Mouse (Mus musculus) forebrain, postnatal 0 days (tissue): ENCODE results near the gene Lmnb2. TPM values are rescaled to one million over a fixed set of nuclear protein-coding genes. Genes with fewer than 3 reads are reported as not detected.

Source experiments
- ATAC-seq: fragments of 200-750 bp; cut with Nextera tagmentation; 2 replicates; pipeline ENCODE4 v1.8.0; 2017; ENCODE audit warnings: mild to moderate bottlenecking, moderate library complexity
- DNase-seq: peaks from one replicate; pipeline ENCODE4 v3.0.0-alpha.2; 2015
- H3K27ac ChIP-seq: fragments of 300-500 bp; sonication (generic); 2 replicates; pipeline ENCODE4 v1.5.1; 2014; ENCODE audit warnings: low read depth, mild to moderate bottlenecking, antibody characterized with exemption, low read length, moderate library complexity, mixed read lengths
- H3K27me3 ChIP-seq: fragments of 300-500 bp; sonication (generic); 2 replicates; pipeline ENCODE4 v1.6.1; 2014; ENCODE audit warnings: mild to moderate bottlenecking, low read length, mixed read lengths; ENCODE audit not compliant: insufficient read depth
- H3K36me3 ChIP-seq: fragments of 300-500 bp; sonication (generic); 2 replicates; pipeline ENCODE4 v1.6.1; 2014; ENCODE audit warnings: mild to moderate bottlenecking, moderate library complexity; ENCODE audit not compliant: insufficient read depth
- H3K4me1 ChIP-seq: fragments of 300-500 bp; sonication (generic); 2 replicates; pipeline ENCODE4 v1.6.1; 2014; ENCODE audit warnings: antibody characterized with exemption; ENCODE audit not compliant: insufficient read depth
- H3K4me2 ChIP-seq: fragments of 300-500 bp; sonication (generic); 2 replicates; pipeline ENCODE4 v1.6.1; 2014; ENCODE audit warnings: low read depth, mild to moderate bottlenecking, moderate library complexity
- H3K4me3 ChIP-seq: fragments of 300-500 bp; sonication (generic); 2 replicates; pipeline ENCODE4 v1.5.1; 2014; ENCODE audit warnings: low read depth, low read length, mixed read lengths
- H3K9ac ChIP-seq: fragments of 300-500 bp; sonication (generic); 2 replicates; pipeline ENCODE4 v1.6.1; 2014; ENCODE audit warnings: mild to moderate bottlenecking
- H3K9me3 ChIP-seq: fragments of 300-500 bp; sonication (generic); 2 replicates; pipeline ENCODE4 v1.6.1; 2016; ENCODE audit warnings: low read length
- CTCF ChIP-seq: sonication (generic); IDR thresholded peaks from 2 replicates; pipeline ENCODE4 v1.5.1; 2016; ENCODE audit warnings: antibody characterized with exemption, control low read depth, low read depth
- WGBS: fragments of 180-500 bp; shearing (Covaris S2); extraction: QIAGEN DNeasy Blood & Tissue Kit; methylation state at CpG from one replicate; pipeline ENCODE4 v1.1.7; 2014; 5-methylcytosine and 5-hydroxymethylcytosine counted together
- polyA plus RNA-seq: library from polyadenylated mRNA; unstranded; fragments of >200 nt; fragmentation: Nextera tagmentation; extraction: Ambion mirVana; gene quantifications from 2 replicates; pipeline ENCODE4 v1.2.1, GENCODE M21; 2015
- total RNA-seq: library from RNA; depleted of rRNA; stranded (reverse); fragments of >200 nt; gene quantifications from 2 replicates; pipeline ENCODE4 v1.2.3, GENCODE M21; 2014

The Lmnb2 gene
- total and polyA plus RNA-seq, 2 experiments from 2014 or later, result 24.5 to 46.1 TPM

- Histone ChIP-seq H3K36me3 (peaks cover 72% of the 10 kb centered on the region), H3K4me3 (no peak overlapping the region)
- ATAC-seq, result no peak
Measured at GRCm38 (mm10) chr10:80904709-80905108, 13.3 kb downstream of the Lmnb2 start.

GRCm38 (mm10) chr10:80904004-80904693 lies 13.9 kb downstream of the Lmnb2 start:
- peaks cover 6% of the 10 kb centered on the region for H3K4me1 ChIP-seq
- no peak overlapping the region for H3K27ac ChIP-seq
- 89% methylated on average over 28 of the region's 28 CpGs for whole genome bisulfite sequencing
- ATAC-seq (no peak), DNase-seq (no peak)
- no peaks in the 10 kb centered on the region for H3K9me3 ChIP-seq
- H3K4me3 ChIP-seq, result no peak overlapping the region
- H3K9ac ChIP-seq, result no peak overlapping the region
- H3K27me3 ChIP-seq, result no peaks in the 10 kb centered on the region
- H3K4me2 ChIP-seq, result no peak overlapping the region
- peaks cover 67% of the 10 kb centered on the region for H3K36me3 ChIP-seq
- no peak for TF ChIP-seq CTCF

More at GRCm38 (mm10) chr10:80904709-80905108, 13.3 kb downstream of the Lmnb2 start:
- Histone ChIP-seq H3K9me3 (no peaks in the 10 kb centered on the region), H3K27ac (no peak overlapping the region), H3K27me3 (no peaks in the 10 kb centered on the region), H3K4me2 (no peak overlapping the region), H3K4me1 (peaks cover 3% of the 10 kb centered on the region), H3K9ac (no peak overlapping the region)
- TF ChIP-seq CTCF, result no peak
- no peak for DNase-seq
- WGBS, result 95% methylated on average over 11 of the region's 11 CpGs

DNA sequence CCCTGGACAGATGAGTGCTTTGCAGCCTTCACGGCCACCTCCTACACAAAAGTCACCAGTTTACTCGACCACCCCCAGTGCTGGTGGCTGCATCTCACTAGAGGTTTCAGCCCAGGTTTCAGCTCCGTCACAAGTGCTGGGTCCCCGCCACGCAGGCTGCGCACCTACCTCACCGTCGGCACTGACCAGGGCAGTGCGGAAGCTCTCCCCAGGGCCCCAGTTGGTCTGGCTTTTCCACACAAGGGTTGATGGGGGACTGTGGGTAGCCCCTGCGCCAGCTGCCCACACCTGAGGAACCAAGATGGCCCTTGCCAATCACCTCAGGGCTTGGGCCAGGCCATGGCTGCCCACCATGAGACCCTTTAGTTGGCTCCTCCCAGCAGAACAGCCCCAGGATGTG lies 14.8 kb downstream of the Lmnb2 start:
- Histone ChIP-seq H3K36me3 (peaks cover 62% of the 10 kb centered on the region), H3K4me3 (no peak overlapping the region)
- no peak for TF ChIP-seq CTCF

GRCm38 (mm10) chr10:80902273-80902940 lies 15.6 kb downstream of the Lmnb2 start:
- H3K36me3 ChIP-seq, result peaks cover 53% of the 10 kb centered on the region
- H3K4me2 ChIP-seq, result no peak overlapping the region
- H3K9me3 ChIP-seq, result no peaks in the 10 kb centered on the region
- H3K4me1 ChIP-seq, result peaks cover 6% of the 10 kb centered on the region
- H3K27ac ChIP-seq, result no peak overlapping the region
- no peaks in the 10 kb centered on the region for H3K27me3 ChIP-seq
- TF ChIP-seq CTCF, result no peak
- DNase-seq, result no peak
- H3K4me3 ChIP-seq, result no peak overlapping the region
- H3K9ac ChIP-seq, result no peak overlapping the region
- ATAC-seq, result no peak
- 94% methylated on average over 9 of the region's 9 CpGs for WGBS

More for the DNA sequence above, 14.8 kb downstream of the Lmnb2 start:
- no peak for ATAC-seq
- Histone ChIP-seq H3K27me3 (no peaks in the 10 kb centered on the region), H3K4me1 (peaks cover 6% of the 10 kb centered on the region), H3K27ac (no peak overlapping the region), H3K9ac (no peak overlapping the region), H3K9me3 (no peaks in the 10 kb centered on the region), H3K4me2 (no peak overlapping the region)
- WGBS, result 92% methylated on average over 10 of the region's 10 CpGs
- no peak for DNase-seq

- no peak for ATAC-seq
- Histone ChIP-seq H3K36me3 (peaks cover 50% of the 10 kb centered on the region), H3K4me3 (no peak overlapping the region)
Measured at GRCm38 (mm10) chr10:80901409-80902272, 16.4 kb downstream of the Lmnb2 start.

GRCm38 (mm10) chr10:80900318-80901247 lies 17.5 kb downstream of the Lmnb2 start, which contains the start of gene Timm13:
Gene Timm13 (minus strand): TSS chr10:80900969.
- no peaks in the 10 kb centered on the region for H3K9me3 ChIP-seq
- DNase-seq, result peak; percentile 99
- under 1% methylated on average over 72 of the region's 72 CpGs for WGBS
- peak within 1 kb of the TSS; percentile 89 for H3K4me3 ChIP-seq
- no peaks in the 10 kb centered on the region for H3K27me3 ChIP-seq
- H3K4me1 ChIP-seq, result peaks cover 6% of the 10 kb centered on the region
- H3K9ac ChIP-seq, result peak within 1 kb of the TSS; percentile 80
- H3K27ac ChIP-seq, result peak within 1 kb of the TSS; percentile 89
- ATAC-seq, result peak; percentile 97
- no peak for TF ChIP-seq CTCF
- H3K4me2 ChIP-seq, result peak within 1 kb of the TSS; percentile 91
- peaks cover 40% of the 10 kb centered on the region for H3K36me3 ChIP-seq

More at GRCm38 (mm10) chr10:80901409-80902272, 16.4 kb downstream of the Lmnb2 start:
- no peak overlapping the region for H3K9ac ChIP-seq
- peaks cover 6% of the 10 kb centered on the region for H3K4me1 ChIP-seq
- no peak for DNase-seq
- 89% methylated on average over 19 of the region's 19 CpGs for WGBS
- no peak overlapping the region for H3K27ac ChIP-seq
- TF ChIP-seq CTCF, result no peak
- no peaks in the 10 kb centered on the region for H3K27me3 ChIP-seq
- no peaks in the 10 kb centered on the region for H3K9me3 ChIP-seq
- H3K4me2 ChIP-seq, result peak overlapping the region; percentile 23
